8 mouse cellular contexts compared by ENCODE assay signal in the genomic region with DNA sequence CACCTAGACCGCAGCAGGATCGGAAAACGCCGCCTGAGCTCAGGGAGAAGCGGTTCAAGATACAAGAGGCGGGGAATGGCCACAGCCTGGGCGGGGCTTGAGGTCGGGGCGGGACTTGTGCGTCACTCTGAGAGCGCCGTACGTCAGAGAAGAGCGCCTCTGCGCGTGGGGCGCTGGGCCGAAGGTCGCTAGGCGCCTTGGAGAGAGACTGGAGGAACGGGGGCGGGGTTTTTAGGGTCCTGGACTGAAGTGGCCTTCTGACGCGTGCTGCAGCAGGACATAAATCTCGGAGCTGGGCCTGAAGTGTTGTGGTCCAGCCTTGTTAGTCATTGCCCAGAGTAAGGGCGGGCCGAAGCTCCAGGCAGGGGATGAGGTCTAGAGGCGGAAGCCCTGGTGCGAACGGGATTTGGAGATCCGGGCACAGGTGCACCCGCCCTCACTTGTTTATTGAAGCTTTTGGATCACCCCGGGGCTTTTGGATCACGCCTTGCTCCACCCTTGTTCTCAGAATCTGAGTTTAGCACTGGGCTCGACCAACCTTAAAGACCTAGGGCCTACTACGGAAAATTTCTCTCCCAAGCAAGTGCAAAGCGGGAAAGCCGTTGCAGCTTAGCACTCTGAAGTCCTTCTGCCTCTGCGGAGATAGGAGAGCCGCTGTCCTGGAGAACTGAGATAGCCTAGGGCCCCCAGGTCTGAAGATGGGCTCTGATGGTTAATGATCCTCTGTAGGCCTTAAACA. TPM values are rescaled to one million over a fixed set of nuclear protein-coding genes. Genes with fewer than 3 reads are reported as not detected.
DNase-seq lines count a peak whose midpoint lies in the region; ATAC-seq and TF ChIP-seq lines count a peak whose summit lies in the region.

Gene Lmbr1, minus strand, starts transcription at position 93 of the 739 bp plus-strand sequence.

- H3K4me1 ChIP-seq in cortical plate, adult 2 months (ENCODE audit: control insufficient read depth, insufficient read depth, low read length), result no peaks in the 10 kb centered on the region
- 0 out of 2 replicates have a peak, but pooled peaks cover 5% of the 10 kb centered on the region for H3K4me1 ChIP-seq in hindbrain, postnatal 0 days (ENCODE audit: insufficient read depth, low read length)

- intact Hi-C loops in gastrocnemius, adult 2 months (cut with DNase I), result loop anchor here (10.0 kb wide), 1 partner anchor 56 kb away; the partner anchor contains the start of gene Nom1

- H3K9me3 ChIP-seq in hindbrain, postnatal 0 days (ENCODE audit: low read length), result no peaks in the 10 kb centered on the region

- no peaks in the 10 kb centered on the region for H3K36me3 ChIP-seq in hindbrain, postnatal 0 days (ENCODE audit: insufficient read depth, low read length)

- WGBS in hindbrain, postnatal 0 days, result 1% methylated on average over 40 of the region's 40 CpGs

- H3K9ac ChIP-seq in hindbrain, postnatal 0 days (replicated peaks; ENCODE audit: low read length), result peak within 1 kb of the TSS; percentile 66

- ATAC-seq in hindbrain, postnatal 0 days, result peak; percentile 99

- peak; percentile 94 for DNase-seq in adipocyte (ENCODE audit: low spot score)
- DNase-seq in gastrocnemius, adult 2 months, result peak; percentile 94
- peak; percentile 96 for DNase-seq in hindbrain, postnatal 0 days (ENCODE audit: low spot score)
- peak; percentile 93 to 94 for DNase-seq in left cerebral cortex, adult 18-20 months (ENCODE audit: low spot score in 2 of 2)
- DNase-seq in lung, postnatal 4 days, result peak; percentile 94 to 97
- peak; percentile 96 for DNase-seq in retina, postnatal 1 day
- peak; percentile 95 for DNase-seq in thymus, postnatal 4 days

- peak; percentile 67 for TF ChIP-seq POLR2A in cortical plate, adult 2 months (IDR thresholded peaks at IDR 0.05; ENCODE audit: extremely low read depth, insufficient read depth, low read length)

- TF ChIP-seq CTCF in cortical plate, adult 2 months (IDR thresholded peaks at IDR 0.05; ENCODE audit: extremely low read depth, insufficient read depth, low read length), result no peak
- no peak for TF ChIP-seq CTCF in gastrocnemius, adult 2 months (IDR thresholded peaks at IDR 0.05)
- no peak for TF ChIP-seq CTCF in hindbrain, postnatal 0 days (IDR thresholded peaks at IDR 0.05; ENCODE audit: low read depth)

- no peak within 1 kb of the TSS for H3K27ac ChIP-seq in cortical plate, adult 2 months (ENCODE audit: insufficient read depth, low read length)
- peak within 1 kb of the TSS; percentile 92 for H3K27ac ChIP-seq in gastrocnemius, adult 2 months
- peak within 1 kb of the TSS; percentile 86 for H3K27ac ChIP-seq in hindbrain, postnatal 0 days

- peak within 1 kb of the TSS; percentile 76 for H3K4me2 ChIP-seq in hindbrain, postnatal 0 days (ENCODE audit: low read depth, low read length)

- H3K27me3 ChIP-seq in hindbrain, postnatal 0 days (ENCODE audit: insufficient read depth, low read length), result no peaks in the 10 kb centered on the region

- peak within 1 kb of the TSS; percentile 93 for H3K4me3 ChIP-seq in cortical plate, adult 2 months (ENCODE audit: insufficient read depth, low read length)
- peak within 1 kb of the TSS; percentile 97 for H3K4me3 ChIP-seq in gastrocnemius, adult 2 months
- H3K4me3 ChIP-seq in hindbrain, postnatal 0 days (ENCODE audit: low read length), result peak within 1 kb of the TSS; percentile 94

RNA-seq across cellular contexts. Expression of gene Lmbr1, which starts in this region (rescaled TPM):
- 12.5 and 13.9 TPM in 2 replicates for polyA plus RNA-seq in cortical plate, adult 2 months (2012; rRNA removed)
- total RNA-seq in gastrocnemius, adult 2 months (2021), result 1 to 10 TPM; 9.0 to 9.8 TPM
- total RNA-seq in hindbrain, postnatal 0 days (2014; rRNA removed), result 31.2 and 34.0 TPM in 2 replicates
- 40.4 and 42.2 TPM in 2 replicates for polyA plus RNA-seq in hindbrain, postnatal 0 days (2015; fragmentation: Nextera tagmentation; extraction: Ambion mirVana)
- total RNA-seq in left cerebral cortex, adult 18-20 months (2021), result 10 to 100 TPM; 31.0 to 32.9 TPM
